Mouse (Mus musculus) midbrain, embryonic 14.5 days (tissue): ENCODE results near the gene Zfp575. TPM values are rescaled to one million over a fixed set of nuclear protein-coding genes. Genes with fewer than 3 reads are reported as not detected.

Source experiments
- ATAC-seq: fragments of 200-750 bp; cut with Nextera tagmentation; 2 replicates; pipeline ENCODE4 v1.8.0; 2017; ENCODE audit warnings: moderate number of reproducible peaks, moderate library complexity; ENCODE audit not compliant: low FRiP score, low TSS enrichment
- DNase-seq: peaks from one replicate; pipeline ENCODE4 v3.0.0-alpha.2; 2015
- H3K27ac ChIP-seq: fragments of 300-500 bp; sonication (generic); replicated peaks from 2 replicates; pipeline ENCODE4 v1.5.1; 2014; ENCODE audit warnings: mild to moderate bottlenecking, low read depth, low read length, moderate library complexity
- H3K27me3 ChIP-seq: fragments of 300-500 bp; sonication (generic); 2 replicates; pipeline ENCODE4 v1.6.1; 2014; ENCODE audit warnings: low read length, control low read depth, mixed read lengths; ENCODE audit not compliant: control insufficient read depth, insufficient read depth
- H3K36me3 ChIP-seq: fragments of 300-500 bp; sonication (generic); 2 replicates; pipeline ENCODE4 v1.6.1; 2014; ENCODE audit warnings: low read length, control low read depth; ENCODE audit not compliant: control insufficient read depth, insufficient read depth
- H3K4me1 ChIP-seq: fragments of 300-500 bp; sonication (generic); 2 replicates; pipeline ENCODE4 v1.6.1; 2014; ENCODE audit warnings: mild to moderate bottlenecking, antibody characterized with exemption, low read length, control low read depth; ENCODE audit not compliant: control insufficient read depth, insufficient read depth
- H3K4me2 ChIP-seq: fragments of 300-500 bp; sonication (generic); 2 replicates; pipeline ENCODE4 v1.6.1; 2014; ENCODE audit warnings: mild to moderate bottlenecking, low read length, moderate library complexity
- H3K4me3 ChIP-seq: fragments of 300-500 bp; sonication (generic); replicated peaks from 2 replicates; pipeline ENCODE4 v1.5.1; 2014; ENCODE audit warnings: low read depth, low read length
- H3K9ac ChIP-seq: fragments of 300-500 bp; sonication (generic); replicated peaks from 2 replicates; pipeline ENCODE4 v1.6.1; 2014; ENCODE audit warnings: mild to moderate bottlenecking, low read length, moderate library complexity
- H3K9me3 ChIP-seq: fragments of 300-500 bp; sonication (generic); 2 replicates; pipeline ENCODE4 v1.6.1; 2016; ENCODE audit warnings: low read length, control low read depth, mixed read lengths; ENCODE audit not compliant: control insufficient read depth
- WGBS: fragments of 180-500 bp; shearing (Covaris S2); extraction: QIAGEN DNeasy Blood & Tissue Kit; methylation state at CpG from one replicate; pipeline ENCODE4 v1.1.7; 2014; 5-methylcytosine and 5-hydroxymethylcytosine counted together
- polyA plus RNA-seq: library from polyadenylated mRNA; unstranded; fragments of >200 nt; fragmentation: Nextera tagmentation; extraction: Ambion mirVana; gene quantifications from 2 replicates; pipeline ENCODE4 v1.2.1, GENCODE M21; 2014

Gene Zfp575
- 9.2 and 12.1 TPM in 2 replicates for polyA plus RNA-seq

- peak; percentile 64; the same call in 1 of the 2 replicates for ATAC-seq
- WGBS: 6% methylated on average over 30 of the region's 30 CpGs
- H3K27me3 ChIP-seq: peaks cover 18% of the 10 kb centered on the region; the same call in 1 of the 2 replicates
- H3K9me3 ChIP-seq: no peaks in the 10 kb centered on the region
- peak within 1 kb of the TSS; percentile 43; the same call in 1 of the 2 replicates for H3K27ac ChIP-seq
- no peaks in the 10 kb centered on the region for H3K4me1 ChIP-seq
- peak; percentile 91 for DNase-seq
- peak within 1 kb of the TSS; percentile 43 for H3K4me3 ChIP-seq
- H3K36me3 ChIP-seq: no peaks in the 10 kb centered on the region
- peak within 1 kb of the TSS; percentile 59 for H3K9ac ChIP-seq
- H3K4me2 ChIP-seq: peak within 1 kb of the TSS; percentile 55
Observed at GRCm38 (mm10) chr7:24587330-24588105, at the start of gene Zfp575, which contains the start of gene Ethe1. Gene Zfp575, minus strand, starts transcription at chr7:24587641. Gene Ethe1, plus strand, starts transcription at chr7:24587543.

GRCm38 (mm10) chr7:24637046-24637445, 49.6 kb upstream of the Zfp575 start:
- no peak for ATAC-seq
- WGBS: under 1% methylated on average over 18 of the region's 18 CpGs
- no peaks in the 10 kb centered on the region for H3K9me3 ChIP-seq
- H3K4me1 ChIP-seq: peaks cover 4% of the 10 kb centered on the region; the same call in 1 of the 2 replicates
- H3K4me2 ChIP-seq: peak overlapping the region; percentile 62
- no peaks in the 10 kb centered on the region for H3K36me3 ChIP-seq
- H3K9ac ChIP-seq: no peak overlapping the region; the same call in 1 of the 2 replicates
- peak overlapping the region; percentile 18 for H3K4me3 ChIP-seq
- DNase-seq: peak; percentile 26
- peaks cover 46% of the 10 kb centered on the region for H3K27me3 ChIP-seq
- no peak overlapping the region for H3K27ac ChIP-seq

GRCm38 (mm10) chr7:24636264-24636663, 48.8 kb upstream of the Zfp575 start, which contains the start of gene Lypd3:
Gene Lypd3, plus strand, starts transcription at chr7:24636550.
- H3K4me2 ChIP-seq: peak within 1 kb of the TSS; percentile 62
- peak within 1 kb of the TSS; percentile 18 for H3K4me3 ChIP-seq
- peaks cover 4% of the 10 kb centered on the region; the same call in 1 of the 2 replicates for H3K4me1 ChIP-seq
- H3K36me3 ChIP-seq: no peaks in the 10 kb centered on the region
- no peak within 1 kb of the TSS; the same call in 1 of the 2 replicates for H3K9ac ChIP-seq
- ATAC-seq (no peak), DNase-seq (no peak)
- no peak within 1 kb of the TSS for H3K27ac ChIP-seq
- 12% methylated on average over 15 of the region's 15 CpGs for WGBS
- H3K9me3 ChIP-seq: no peaks in the 10 kb centered on the region
- H3K27me3 ChIP-seq: peaks cover 46% of the 10 kb centered on the region

DNA sequence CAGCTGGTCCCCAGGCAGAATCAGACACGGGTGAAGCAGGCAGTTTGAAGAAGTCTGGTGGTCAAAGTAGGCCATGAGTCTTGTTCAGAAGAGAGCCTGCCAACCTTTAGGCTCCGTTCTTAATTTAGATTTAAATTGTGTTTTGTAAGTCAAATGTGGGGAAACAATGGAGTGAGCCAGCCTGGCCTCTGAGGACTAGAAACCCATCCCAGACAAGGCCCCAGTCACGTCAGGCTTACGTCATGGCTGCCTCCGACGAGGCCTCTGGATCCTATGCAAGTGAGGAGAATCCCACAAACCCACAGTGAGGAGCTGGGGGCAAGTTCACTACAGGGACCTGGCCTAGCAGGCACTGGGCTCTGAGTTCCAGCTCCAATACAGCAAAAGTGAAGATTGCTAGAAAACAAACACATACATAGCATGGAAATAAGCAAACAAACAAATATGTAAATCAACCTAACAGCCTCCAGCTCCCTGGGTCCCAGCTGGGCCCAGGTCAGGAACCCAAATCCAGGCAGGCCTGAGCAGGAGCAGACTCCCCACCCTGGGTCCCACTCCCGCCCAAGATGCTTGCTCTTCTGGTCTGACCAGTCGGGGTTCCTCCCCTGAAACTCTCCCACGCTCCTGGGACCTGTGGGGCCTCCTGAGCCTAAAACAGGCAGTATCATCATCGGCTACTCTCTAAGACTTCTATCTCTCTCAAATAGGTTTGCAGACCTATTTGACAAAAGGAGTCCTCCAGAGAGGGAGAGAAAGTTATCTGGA, 42.9 kb upstream of the Zfp575 start:
- ATAC-seq: no peak

DNA sequence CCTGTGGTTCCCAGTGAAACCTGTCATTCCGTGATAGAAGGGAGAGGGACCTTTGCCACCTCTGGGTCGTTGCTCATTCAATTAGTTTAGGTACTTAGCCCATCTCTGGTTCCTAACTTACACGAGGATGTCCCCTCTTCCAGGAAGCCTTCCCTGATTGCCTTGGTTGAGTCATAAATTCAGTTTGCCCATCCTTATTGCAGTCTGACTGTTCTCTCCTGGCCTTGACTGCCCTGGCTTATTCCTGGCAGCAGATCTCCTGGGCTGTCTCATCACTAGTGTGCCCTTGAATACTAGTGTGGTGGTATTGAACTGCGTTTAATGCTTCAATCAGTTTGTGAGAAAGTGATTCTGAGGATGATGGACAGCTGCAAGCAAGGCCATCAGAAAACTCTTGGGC, 42.2 kb upstream of the Zfp575 start:
- H3K27ac ChIP-seq: no peak overlapping the region
- WGBS: 74% methylated on average over 4 of the region's 4 CpGs

More for the DNA sequence above, 42.9 kb upstream of the Zfp575 start:
- H3K36me3 ChIP-seq: no peaks in the 10 kb centered on the region
- DNase-seq: no peak
- H3K4me3 ChIP-seq: no peak overlapping the region
- H3K27ac ChIP-seq: no peak overlapping the region
- WGBS: 62% methylated on average over 10 of the region's 10 CpGs
- no peaks in the 10 kb centered on the region for H3K27me3 ChIP-seq
- no peak overlapping the region for H3K9ac ChIP-seq
- no peaks in the 10 kb centered on the region for H3K9me3 ChIP-seq
- no peak overlapping the region for H3K4me2 ChIP-seq
- H3K4me1 ChIP-seq: peaks cover 7% of the 10 kb centered on the region; the same call in 1 of the 2 replicates

GRCm38 (mm10) chr7:24628685-24629610, 41.5 kb upstream of the Zfp575 start:
- peak overlapping the region; percentile 23 for H3K4me3 ChIP-seq
- whole genome bisulfite sequencing: 8% methylated on average over 32 of the region's 33 CpGs
- no peak overlapping the region; the same call in 1 of the 2 replicates for H3K9ac ChIP-seq
- peak overlapping the region; percentile 56 for H3K4me2 ChIP-seq
- peaks cover 7% of the 10 kb centered on the region; the same call in 1 of the 2 replicates for H3K4me1 ChIP-seq
- no peak overlapping the region for H3K27ac ChIP-seq
- ATAC-seq (peak; percentile 69; the same call in 1 of the 2 replicates), DNase-seq (peak; percentile 83)
- H3K27me3 ChIP-seq: no peaks in the 10 kb centered on the region
- no peaks in the 10 kb centered on the region for H3K36me3 ChIP-seq
- no peaks in the 10 kb centered on the region for H3K9me3 ChIP-seq

More for the DNA sequence above, 42.2 kb upstream of the Zfp575 start:
- no peaks in the 10 kb centered on the region for H3K9me3 ChIP-seq
- no peaks in the 10 kb centered on the region for H3K27me3 ChIP-seq
- no peak for DNase-seq
- H3K4me2 ChIP-seq: no peak overlapping the region
- no peak for ATAC-seq
- no peaks in the 10 kb centered on the region for H3K36me3 ChIP-seq
- H3K4me1 ChIP-seq: peaks cover 7% of the 10 kb centered on the region; the same call in 1 of the 2 replicates
- H3K4me3 ChIP-seq: no peak overlapping the region
- H3K9ac ChIP-seq: no peak overlapping the region

- ATAC-seq (no peak), DNase-seq (no peak)
- no peaks in the 10 kb centered on the region for H3K4me1 ChIP-seq
- H3K36me3 ChIP-seq: no peaks in the 10 kb centered on the region
- H3K27ac ChIP-seq: no peak overlapping the region
- H3K27me3 ChIP-seq: no peaks in the 10 kb centered on the region
- H3K4me2 ChIP-seq: no peak overlapping the region
- H3K9ac ChIP-seq: no peak overlapping the region
- 84% methylated on average over 6 of the region's 6 CpGs for WGBS
- H3K9me3 ChIP-seq: no peaks in the 10 kb centered on the region
- no peak overlapping the region for H3K4me3 ChIP-seq
Observed at GRCm38 (mm10) chr7:24622967-24623366, 35.5 kb upstream of the Zfp575 start.

GRCm38 (mm10) chr7:24621193-24621592, 33.8 kb upstream of the Zfp575 start:
- Histone ChIP-seq H3K4me1 (no peaks in the 10 kb centered on the region), H3K9me3 (no peaks in the 10 kb centered on the region), H3K4me2 (no peak overlapping the region), H3K27me3 (no peaks in the 10 kb centered on the region), H3K4me3 (no peak overlapping the region), H3K9ac (no peak overlapping the region), H3K36me3 (no peaks in the 10 kb centered on the region), H3K27ac (no peak overlapping the region)
- ATAC-seq (no peak), DNase-seq (no peak)
- WGBS: 78% methylated on average over 3 of the region's 3 CpGs
